Mouse (Mus musculus): ENCODE results near the gene Olfr279.

DNA sequence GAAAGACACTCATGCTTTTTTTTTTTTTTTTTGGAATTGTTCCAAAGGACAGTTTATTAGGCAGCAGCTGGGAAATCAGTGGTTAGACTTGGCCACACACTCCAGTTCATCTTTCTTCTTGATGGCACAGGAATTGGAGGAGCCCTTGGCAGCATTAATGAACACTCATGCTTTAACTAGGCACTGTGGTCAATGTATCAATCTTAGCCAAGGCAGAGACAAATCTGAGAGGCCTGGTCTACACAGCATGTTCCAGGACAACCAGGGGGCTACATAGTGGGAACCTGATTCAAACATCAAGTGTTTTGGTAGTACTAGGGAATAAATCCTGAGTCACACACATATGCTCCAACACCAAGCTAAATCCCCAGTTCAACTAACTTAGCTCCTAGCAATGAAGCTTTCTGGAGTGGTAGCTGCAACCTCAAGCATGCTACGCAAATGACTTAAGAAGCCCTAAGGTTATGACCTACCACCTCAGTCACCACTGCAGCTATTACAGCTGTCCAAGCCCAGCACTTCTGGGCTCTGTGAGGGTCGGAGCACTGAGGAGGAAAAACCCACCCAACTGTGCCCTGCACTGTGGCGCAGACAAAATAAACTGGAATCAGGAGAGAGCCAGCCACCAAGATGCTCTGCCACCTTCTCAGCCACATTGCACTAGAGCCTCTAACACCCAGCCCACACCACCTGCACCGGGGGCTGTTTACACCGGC is 35.0 kb downstream of the Olfr279 start:
- no peak for TF ChIP-seq CTCF (IDR thresholded peaks at IDR 0.05; ENCODE audit: borderline replicate concordance, insufficient read depth, low read depth, low read length)
- no peak for TF ChIP-seq POLR2A (IDR thresholded peaks at IDR 0.05; ENCODE audit: borderline replicate concordance, insufficient read depth, low read length)
